Mouse (Mus musculus) lung, embryonic 14.5 days (tissue): Measurements from ENCODE around the gene Tat. TPM values are rescaled to one million over a fixed set of nuclear protein-coding genes. Genes with fewer than 3 reads are reported as not detected.

Source experiments
- ATAC-seq: fragments of 200-750 bp; cut with Nextera tagmentation; 2 replicates; pipeline ENCODE4 v1.8.0; 2017; ENCODE audit warnings: mild to moderate bottlenecking, moderate TSS enrichment, moderate library complexity; ENCODE audit not compliant: insufficient read depth
- DNase-seq: peaks from one replicate; pipeline ENCODE4 v3.0.0-alpha.2; 2015
- H3K27ac ChIP-seq: fragments of 300-500 bp; sonication (generic); 2 replicates; pipeline ENCODE4 v1.5.1; 2014; ENCODE audit warnings: low read depth, mild to moderate bottlenecking, moderate library complexity
- H3K27me3 ChIP-seq: fragments of 300-500 bp; sonication (generic); 2 replicates; pipeline ENCODE4 v1.6.1; 2014; ENCODE audit warnings: low read length, control low read depth; ENCODE audit not compliant: insufficient read depth
- H3K36me3 ChIP-seq: fragments of 300-500 bp; sonication (generic); 2 replicates; pipeline ENCODE4 v1.6.1; 2014; ENCODE audit warnings: control low read depth; ENCODE audit not compliant: insufficient read depth
- H3K4me1 ChIP-seq: fragments of 300-500 bp; sonication (generic); 2 replicates; pipeline ENCODE4 v1.6.1; 2014; ENCODE audit warnings: antibody characterized with exemption, control low read depth; ENCODE audit not compliant: insufficient read depth
- H3K4me2 ChIP-seq: fragments of 300-500 bp; sonication (generic); 2 replicates; pipeline ENCODE4 v1.6.1; 2014; ENCODE audit warnings: mild to moderate bottlenecking
- H3K4me3 ChIP-seq: fragments of 300-500 bp; sonication (generic); 2 replicates; pipeline ENCODE4 v1.5.1; 2014; ENCODE audit warnings: low read depth, low read length
- H3K9ac ChIP-seq: fragments of 300-500 bp; sonication (generic); 2 replicates; pipeline ENCODE4 v1.6.1; 2014
- H3K9me3 ChIP-seq: fragments of 300-500 bp; sonication (generic); 2 replicates; pipeline ENCODE4 v1.6.1; 2016; ENCODE audit warnings: low read depth, low read length, control low read depth
- CTCF ChIP-seq: IDR thresholded peaks from 2 replicates; pipeline ENCODE4 v1.5.1; 2016; ENCODE audit warnings: antibody characterized with exemption, low read depth
- WGBS: fragments of 180-500 bp; shearing (Covaris S2); extraction: QIAGEN DNeasy Blood & Tissue Kit; methylation state at CpG from one replicate; pipeline ENCODE4 v1.1.7; 2014; 5-methylcytosine and 5-hydroxymethylcytosine counted together
- polyA plus RNA-seq: library from polyadenylated mRNA; unstranded; fragments of >200 nt; fragmentation: Nextera tagmentation; extraction: Ambion mirVana; gene quantifications from 2 replicates; pipeline ENCODE4 v1.2.1, GENCODE M21; 2014

Gene Tat
- polyA plus RNA-seq, 1 experiment from 2014 or later: not detected

DNA sequence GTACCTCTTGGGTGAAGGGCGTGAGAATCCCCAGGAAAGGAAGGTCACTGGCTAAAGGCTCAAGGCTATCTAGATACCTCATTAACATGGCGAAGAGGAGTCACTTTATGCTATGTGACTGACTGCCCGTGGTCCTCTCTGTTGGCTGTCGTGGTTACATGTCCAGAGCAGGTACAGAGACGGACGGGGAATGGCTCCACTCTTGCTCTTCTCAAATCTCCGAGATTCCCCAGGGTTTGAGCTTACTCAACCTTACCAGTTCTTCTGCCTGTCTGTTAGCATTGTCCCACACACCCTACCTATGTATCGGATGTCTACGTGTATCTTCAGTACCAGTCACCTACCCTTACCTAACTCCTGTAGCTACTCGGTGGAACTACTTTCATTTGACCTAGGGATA, 9.7 kb downstream of the Tat start:
- 77% methylated on average over 10 of the region's 10 CpGs for WGBS
- ATAC-seq (no peak), DNase-seq (no peak)
- TF ChIP-seq CTCF: no peak
- Histone ChIP-seq H3K36me3 (no peaks in the 10 kb centered on the region), H3K9ac (no peak overlapping the region), H3K4me3 (no peak overlapping the region), H3K4me1 (no peaks in the 10 kb centered on the region), H3K27me3 (no peaks in the 10 kb centered on the region), H3K4me2 (no peak overlapping the region), H3K9me3 (no peaks in the 10 kb centered on the region), H3K27ac (no peak overlapping the region)

DNA sequence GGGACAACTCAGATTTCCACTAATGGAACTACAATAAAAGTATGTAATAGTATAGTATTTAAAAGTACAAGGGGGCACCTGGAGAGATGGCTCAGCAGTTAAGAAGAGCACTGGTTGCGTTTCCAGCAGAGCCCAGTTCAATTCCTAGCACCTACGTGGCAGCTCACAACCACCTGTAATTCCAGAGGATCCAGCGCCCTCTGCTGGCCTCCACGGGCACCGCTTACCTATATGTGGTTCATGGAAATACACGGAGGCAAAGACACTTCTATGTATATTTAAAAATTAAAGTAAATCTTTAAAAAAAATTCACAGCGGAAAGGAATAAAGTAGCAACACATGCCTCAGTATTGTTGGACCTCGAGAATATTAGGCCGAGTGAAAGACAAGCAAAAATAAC, 12.7 kb downstream of the Tat start:
- TF ChIP-seq CTCF: peak; percentile 61
- WGBS: 34% methylated on average over 9 of the region's 9 CpGs
- Histone ChIP-seq H3K9me3 (no peaks in the 10 kb centered on the region), H3K4me1 (no peaks in the 10 kb centered on the region), H3K9ac (no peak overlapping the region), H3K4me2 (no peak overlapping the region), H3K36me3 (no peaks in the 10 kb centered on the region), H3K27me3 (no peaks in the 10 kb centered on the region), H3K27ac (no peak overlapping the region), H3K4me3 (no peak overlapping the region)
- ATAC-seq (no peak), DNase-seq (peak; percentile 33)

DNA sequence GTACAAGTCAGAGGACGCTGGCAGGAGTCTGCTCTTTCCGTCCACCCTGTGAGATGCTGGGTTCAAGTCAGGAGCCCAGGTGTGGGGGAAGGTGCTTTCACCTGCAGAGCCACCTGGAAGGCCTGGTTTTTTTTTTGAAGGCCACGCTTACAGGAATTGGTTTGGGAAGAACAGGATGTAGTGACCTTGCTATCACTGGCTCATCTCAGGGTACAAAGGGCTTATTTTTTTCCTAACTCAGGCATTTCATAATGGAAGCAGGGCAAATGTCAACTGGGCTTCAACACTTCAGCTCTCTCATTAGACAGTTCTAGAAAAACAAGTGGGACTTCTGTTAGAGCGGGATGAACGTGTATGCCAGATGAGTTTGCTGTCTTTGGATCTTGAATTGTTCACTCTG, 14.1 kb downstream of the Tat start:
- Histone ChIP-seq H3K27me3 (no peaks in the 10 kb centered on the region), H3K4me1 (no peaks in the 10 kb centered on the region), H3K9me3 (no peaks in the 10 kb centered on the region), H3K4me3 (no peak overlapping the region), H3K9ac (no peak overlapping the region), H3K4me2 (no peak overlapping the region), H3K27ac (no peak overlapping the region), H3K36me3 (no peaks in the 10 kb centered on the region)
- 61% methylated on average over 5 of the region's 5 CpGs for WGBS
- TF ChIP-seq CTCF: no peak
- no peak for ATAC-seq
- no peak for DNase-seq

DNA sequence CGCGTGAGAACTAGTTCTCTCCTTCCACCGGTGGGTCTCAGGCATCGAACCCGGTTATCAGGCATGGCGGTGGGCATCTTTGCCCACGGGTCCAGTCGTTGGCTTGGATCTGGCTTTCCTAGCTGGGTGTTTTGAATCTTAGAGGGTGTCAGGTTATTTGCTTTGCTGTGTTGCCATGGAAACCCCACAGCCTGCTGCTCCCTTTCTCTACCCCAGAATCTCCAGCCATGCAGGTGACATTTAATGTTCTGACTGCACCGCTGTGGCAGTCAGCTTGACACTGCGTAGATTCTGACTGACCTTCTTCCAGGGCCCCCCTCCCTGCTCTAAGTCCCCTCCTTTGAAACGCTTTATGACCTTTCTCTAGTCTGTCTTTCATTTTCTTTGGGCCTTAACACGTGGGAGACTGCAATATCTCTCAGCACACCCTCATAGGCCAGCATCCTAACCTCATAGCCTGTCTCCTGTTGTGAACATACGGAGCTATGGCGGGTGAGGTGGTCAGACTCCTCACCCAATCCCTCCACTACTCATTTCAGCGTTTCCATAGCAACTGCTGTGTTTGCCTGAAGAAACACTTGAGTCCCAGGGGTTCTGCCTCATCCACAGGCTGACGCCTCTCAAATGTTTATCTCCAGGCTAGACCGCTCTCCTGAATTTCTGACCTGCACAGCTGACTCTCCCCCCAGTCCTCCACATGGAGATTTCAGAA, 16.2 kb downstream of the Tat start:
- no peak overlapping the region for H3K4me3 ChIP-seq
- TF ChIP-seq CTCF: no peak
- H3K27ac ChIP-seq: no peak overlapping the region
- 50% methylated on average over 17 of the region's 17 CpGs for WGBS
- no peak overlapping the region for H3K4me2 ChIP-seq
- DNase-seq: peak; percentile 13
- H3K4me1 ChIP-seq: no peaks in the 10 kb centered on the region
- no peaks in the 10 kb centered on the region for H3K36me3 ChIP-seq
- H3K9me3 ChIP-seq: no peaks in the 10 kb centered on the region
- no peak for ATAC-seq
- H3K27me3 ChIP-seq: no peaks in the 10 kb centered on the region
- H3K9ac ChIP-seq: no peak overlapping the region

DNA sequence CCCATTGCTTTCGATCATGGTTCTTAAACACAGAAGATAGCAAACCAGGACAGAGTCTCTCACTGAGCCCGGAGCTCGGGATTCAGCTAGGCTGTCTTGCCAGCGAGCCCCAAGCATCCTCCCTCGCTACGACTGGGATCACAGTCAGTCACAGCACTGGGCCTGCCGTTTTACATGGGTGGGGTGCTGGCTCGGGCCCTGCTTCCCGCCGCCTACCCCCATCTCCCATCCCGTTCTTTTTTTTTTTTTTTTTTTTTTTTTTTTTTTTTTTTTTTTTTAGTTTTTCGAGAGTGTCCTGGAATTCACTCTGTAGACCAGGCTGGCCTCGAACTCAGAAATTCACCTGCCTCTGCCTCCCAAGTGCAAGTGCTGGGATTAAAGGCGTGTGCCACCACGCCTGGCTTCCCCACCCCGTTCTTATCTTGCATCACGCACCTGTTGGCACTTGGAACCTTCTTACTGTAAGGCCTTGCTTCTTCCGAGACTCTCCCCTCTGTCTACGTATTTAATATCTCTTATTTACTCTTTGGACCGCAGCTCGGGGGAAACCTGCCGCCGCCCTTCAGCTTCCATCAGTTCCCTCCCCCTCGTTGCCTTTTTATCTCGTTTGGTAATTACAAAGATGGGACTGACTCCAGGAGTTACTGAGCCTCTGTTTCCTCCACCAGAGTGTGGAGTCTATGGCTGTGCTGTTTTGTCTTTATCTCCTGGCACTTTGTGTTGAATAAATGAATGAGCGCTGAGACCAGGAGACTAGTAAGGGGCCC, 18.2 kb downstream of the Tat start:
- DNase-seq: no peak

DNA sequence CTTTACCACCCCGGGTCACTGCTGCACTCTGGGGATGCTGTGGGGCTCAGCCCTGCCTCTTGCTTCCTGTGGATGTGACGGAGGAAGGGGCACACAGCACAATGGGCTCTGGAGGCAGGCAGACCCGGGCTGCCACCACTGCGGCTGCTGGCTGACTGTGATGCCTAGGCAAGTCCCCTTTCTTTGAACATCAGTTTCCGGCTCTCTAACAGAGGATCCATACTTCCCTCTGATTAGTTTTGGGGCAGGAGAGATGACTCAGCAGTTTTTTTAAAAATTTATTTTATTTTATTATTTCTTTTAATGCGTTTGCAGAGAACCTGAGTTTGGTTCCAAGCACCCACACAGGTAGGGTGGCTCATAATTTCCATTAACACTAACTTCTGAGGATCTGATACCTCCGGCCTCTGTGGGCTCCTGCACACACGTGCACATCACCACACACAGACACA, 18.8 kb downstream of the Tat start:
- H3K9me3 ChIP-seq: no peaks in the 10 kb centered on the region
- no peaks in the 10 kb centered on the region for H3K36me3 ChIP-seq
- H3K4me3 ChIP-seq: no peak overlapping the region
- WGBS: 67% methylated on average over 8 of the region's 8 CpGs
- no peak for TF ChIP-seq CTCF
- no peak overlapping the region for H3K9ac ChIP-seq
- no peak overlapping the region for H3K27ac ChIP-seq
- no peak for ATAC-seq
- H3K27me3 ChIP-seq: no peaks in the 10 kb centered on the region
- DNase-seq: no peak
- H3K4me2 ChIP-seq: no peak overlapping the region
- no peaks in the 10 kb centered on the region for H3K4me1 ChIP-seq

More for the DNA sequence above, 18.2 kb downstream of the Tat start:
- no peak overlapping the region for H3K27ac ChIP-seq
- no peak overlapping the region for H3K4me3 ChIP-seq
- no peak for ATAC-seq
- H3K4me1 ChIP-seq: no peaks in the 10 kb centered on the region
- H3K4me2 ChIP-seq: no peak overlapping the region
- TF ChIP-seq CTCF: no peak
- no peaks in the 10 kb centered on the region for H3K36me3 ChIP-seq
- no peak overlapping the region for H3K9ac ChIP-seq
- H3K27me3 ChIP-seq: no peaks in the 10 kb centered on the region
- H3K9me3 ChIP-seq: no peaks in the 10 kb centered on the region
- WGBS: 72% methylated on average over 25 of the region's 26 CpGs

DNA sequence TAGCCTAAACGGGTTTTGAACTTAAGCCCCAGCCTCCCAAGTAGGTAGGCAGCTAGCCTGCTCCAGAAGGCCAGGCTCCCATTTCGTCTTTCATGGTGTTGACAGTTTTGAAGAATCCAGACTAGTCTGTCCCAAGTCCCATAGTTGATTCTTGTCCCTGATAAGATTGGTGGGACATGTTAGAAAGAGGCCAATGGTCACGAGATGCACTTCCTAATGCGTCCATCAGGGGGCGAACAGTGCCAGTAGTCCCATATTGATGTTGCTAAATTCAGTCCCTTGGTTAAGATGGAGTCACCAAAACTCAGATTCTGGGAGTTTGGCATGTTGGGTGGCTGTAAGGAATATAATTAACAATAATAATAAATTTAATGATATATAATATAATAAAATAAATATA, 20.6 kb downstream of the Tat start:
- no peaks in the 10 kb centered on the region for H3K4me1 ChIP-seq
- TF ChIP-seq CTCF: peak; percentile 79
- no peak overlapping the region for H3K4me3 ChIP-seq
- H3K4me2 ChIP-seq: no peak overlapping the region
- H3K27me3 ChIP-seq: no peaks in the 10 kb centered on the region
- no peaks in the 10 kb centered on the region for H3K36me3 ChIP-seq
- 29% methylated on average over 5 of the region's 5 CpGs for WGBS
- H3K9ac ChIP-seq: no peak overlapping the region
- no peak overlapping the region for H3K27ac ChIP-seq
- ATAC-seq (no peak), DNase-seq (peak; percentile 77)
- H3K9me3 ChIP-seq: no peaks in the 10 kb centered on the region
